Mouse (Mus musculus) kidney, embryonic 16.5 days (tissue): ENCODE data around the gene Emc10. TPM values are rescaled to one million over a fixed set of nuclear protein-coding genes. Genes with fewer than 3 reads are reported as not detected.

ENCODE experiments used
- ATAC-seq: fragments of 200-750 bp; cut with Nextera tagmentation; 2 replicates; pipeline ENCODE4 v1.8.0; 2017; ENCODE audit warnings: moderate TSS enrichment; ENCODE audit not compliant: low FRiP score, low TSS enrichment
- H3K27ac ChIP-seq: fragments of 300-500 bp; sonication (generic); 2 replicates; pipeline ENCODE4 v1.5.1; 2014; ENCODE audit warnings: low read length
- H3K27me3 ChIP-seq: fragments of 300-500 bp; sonication (generic); 2 replicates; pipeline ENCODE4 v1.6.1; 2014; ENCODE audit warnings: low read length, control low read depth, mixed read lengths; ENCODE audit not compliant: insufficient read depth
- H3K36me3 ChIP-seq: fragments of 300-500 bp; sonication (generic); 2 replicates; pipeline ENCODE4 v1.6.1; 2014; ENCODE audit warnings: low read length, control low read depth, mixed read lengths; ENCODE audit not compliant: insufficient read depth
- H3K4me1 ChIP-seq: fragments of 300-500 bp; sonication (generic); 2 replicates; pipeline ENCODE4 v1.6.1; 2014; ENCODE audit warnings: low read length, control low read depth, mixed read lengths; ENCODE audit not compliant: insufficient read depth
- H3K4me2 ChIP-seq: fragments of 300-500 bp; sonication (generic); replicated peaks from 2 replicates; pipeline ENCODE4 v1.6.1; 2014; ENCODE audit warnings: low read depth, low read length
- H3K4me3 ChIP-seq: fragments of 300-500 bp; sonication (generic); 2 replicates; pipeline ENCODE4 v1.5.1; 2014; ENCODE audit warnings: mild to moderate bottlenecking, low read length
- H3K9ac ChIP-seq: fragments of 300-500 bp; sonication (generic); replicated peaks from 2 replicates; pipeline ENCODE4 v1.6.1; 2014; ENCODE audit warnings: low read length
- H3K9me3 ChIP-seq: fragments of 300-500 bp; sonication (generic); 2 replicates; pipeline ENCODE4 v1.6.1; 2016; ENCODE audit warnings: low read length, control low read depth
- WGBS: fragments of 180-500 bp; shearing (Covaris S2); extraction: QIAGEN DNeasy Blood & Tissue Kit; methylation state at CpG from one replicate; pipeline ENCODE4 v1.1.7; 2014; 5-methylcytosine and 5-hydroxymethylcytosine counted together
- polyA plus RNA-seq: library from polyadenylated mRNA; unstranded; fragments of >200 nt; fragmentation: Nextera tagmentation; extraction: Ambion mirVana; gene quantifications from 2 replicates; pipeline ENCODE4 v1.2.1, GENCODE M21; 2015

Emc10 gene
- polyA plus RNA-seq, 1 experiment from 2014 or later, result 117 TPM

DNA sequence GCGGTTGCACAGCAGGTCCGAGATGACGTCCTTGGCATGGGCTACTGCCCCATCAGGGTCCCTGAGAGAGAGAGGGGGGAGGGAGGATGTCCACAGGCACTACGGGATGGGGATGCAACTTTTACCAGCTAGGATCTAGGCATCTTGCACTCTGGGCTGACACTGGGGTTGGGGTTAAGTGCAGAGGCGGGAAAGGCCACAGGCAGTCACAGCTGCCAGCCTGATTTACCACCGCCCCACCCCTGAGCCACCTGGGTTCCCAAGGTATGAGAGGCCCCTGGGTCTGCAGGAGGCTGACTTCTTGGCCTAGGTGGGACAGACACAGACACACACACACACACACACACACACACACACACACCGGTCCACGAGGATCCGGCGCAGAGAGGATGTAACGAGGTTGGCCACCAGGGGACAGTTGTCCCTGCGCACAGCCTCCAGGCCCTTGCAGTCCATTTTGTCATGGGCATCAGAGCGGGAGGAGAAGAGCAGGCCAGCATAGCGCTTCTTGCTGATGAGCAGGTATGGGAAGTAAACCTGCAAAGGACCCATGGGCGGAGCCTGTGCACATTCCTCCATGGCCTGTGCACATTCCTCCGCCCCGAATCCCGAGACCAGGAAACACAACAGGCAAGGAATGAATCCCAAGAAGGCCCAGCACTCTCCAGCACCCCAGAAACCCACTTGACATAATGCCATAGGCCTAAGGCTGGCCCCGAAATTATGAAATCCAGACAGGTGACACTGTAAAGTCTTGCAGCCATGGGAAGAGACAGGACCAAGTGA, 38.5 kb upstream of the Emc10 start:
- no peaks in the 10 kb centered on the region for H3K4me1 ChIP-seq
- peaks cover 61% of the 10 kb centered on the region for H3K36me3 ChIP-seq
- no peaks in the 10 kb centered on the region for H3K9me3 ChIP-seq
- no peak overlapping the region for H3K4me2 ChIP-seq
- 81% methylated on average over 19 of the region's 19 CpGs for WGBS
- H3K27me3 ChIP-seq, result no peaks in the 10 kb centered on the region
- H3K9ac ChIP-seq, result no peak overlapping the region
- no peak for ATAC-seq
- no peak overlapping the region for H3K27ac ChIP-seq
- H3K4me3 ChIP-seq, result no peak overlapping the region

GRCm38 (mm10) chr7:44534242-44534641, 37.9 kb upstream of the Emc10 start:
- Histone ChIP-seq H3K27ac (no peak overlapping the region), H3K27me3 (no peaks in the 10 kb centered on the region), H3K4me1 (no peaks in the 10 kb centered on the region), H3K9me3 (no peaks in the 10 kb centered on the region), H3K9ac (no peak overlapping the region), H3K4me2 (no peak overlapping the region), H3K36me3 (peaks cover 55% of the 10 kb centered on the region), H3K4me3 (no peak overlapping the region)
- WGBS, result 87% methylated on average over 13 of the region's 13 CpGs
- ATAC-seq, result no peak

- no peak overlapping the region for H3K4me2 ChIP-seq
- H3K9ac ChIP-seq, result no peak overlapping the region
- no peak overlapping the region for H3K4me3 ChIP-seq
- no peak overlapping the region for H3K27ac ChIP-seq
- H3K9me3 ChIP-seq, result no peaks in the 10 kb centered on the region
- whole genome bisulfite sequencing, result 75% methylated on average over 12 of the region's 12 CpGs
- H3K36me3 ChIP-seq, result peaks cover 49% of the 10 kb centered on the region
- no peaks in the 10 kb centered on the region for H3K27me3 ChIP-seq
- ATAC-seq, result no peak
- no peaks in the 10 kb centered on the region for H3K4me1 ChIP-seq
Measured at GRCm38 (mm10) chr7:44533746-44534045, 37.4 kb upstream of the Emc10 start.

- Histone ChIP-seq H3K27me3 (no peaks in the 10 kb centered on the region), H3K27ac (no peak overlapping the region), H3K4me2 (no peak overlapping the region), H3K9ac (no peak overlapping the region), H3K4me3 (no peak overlapping the region), H3K36me3 (peaks cover 44% of the 10 kb centered on the region), H3K4me1 (no peaks in the 10 kb centered on the region), H3K9me3 (no peaks in the 10 kb centered on the region)
- ATAC-seq, result no peak
- WGBS, result 78% methylated on average over 29 of the region's 29 CpGs
Measured at GRCm38 (mm10) chr7:44532918-44533745, 36.8 kb upstream of the Emc10 start.

DNA sequence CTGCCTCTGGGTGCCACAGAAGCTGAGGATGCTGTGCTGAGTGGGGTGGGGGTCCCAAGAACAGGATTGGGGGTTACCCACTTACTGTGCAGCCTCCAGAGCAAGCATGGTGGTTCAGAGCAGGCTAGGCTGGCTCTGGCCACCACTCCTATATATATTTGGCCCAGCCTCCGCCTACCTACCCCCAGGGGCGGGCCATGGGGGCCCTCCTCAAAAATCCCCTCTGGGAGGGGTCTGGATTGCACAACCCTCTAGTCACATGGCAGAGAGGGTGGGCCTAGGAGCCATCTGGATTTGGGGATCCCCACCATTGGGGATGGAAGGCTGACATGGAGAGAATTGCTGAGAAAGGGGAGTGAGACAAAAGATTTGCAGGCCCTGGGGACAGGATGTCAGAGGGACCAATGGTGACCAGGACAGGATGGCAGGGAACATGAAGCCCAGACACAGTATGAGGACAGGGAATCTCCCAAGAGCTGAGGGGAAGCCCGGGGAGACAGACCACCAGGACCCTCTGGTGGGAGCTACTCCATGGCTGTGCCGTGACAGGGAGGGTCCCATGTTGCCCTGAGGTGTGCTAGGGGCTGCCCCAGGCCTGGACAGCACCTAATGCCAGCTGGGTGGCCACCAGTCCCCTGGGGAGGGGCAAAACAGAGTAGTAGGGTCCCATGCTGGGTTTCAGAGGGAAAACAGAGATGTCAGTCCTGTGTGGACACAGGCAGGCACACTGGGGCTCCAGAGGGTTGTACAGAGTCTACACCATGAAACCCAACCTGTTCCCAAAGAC, 35.8 kb upstream of the Emc10 start, which contains the start of gene Spib:
Gene Spib, minus strand, starts transcription at position 126 of the 787 bp plus-strand sequence.
- Histone ChIP-seq H3K36me3 (peaks cover 34% of the 10 kb centered on the region), H3K9ac (no peak within 1 kb of the TSS), H3K4me2 (no peak within 1 kb of the TSS), H3K27me3 (no peaks in the 10 kb centered on the region), H3K9me3 (no peaks in the 10 kb centered on the region), H3K27ac (no peak within 1 kb of the TSS), H3K4me1 (0 out of 2 replicates have a peak, but pooled peaks cover 4% of the 10 kb centered on the region), H3K4me3 (no peak within 1 kb of the TSS)
- 85% methylated on average over 4 of the region's 4 CpGs for WGBS
- no peak for ATAC-seq

- Histone ChIP-seq H3K9me3 (no peaks in the 10 kb centered on the region), H3K27me3 (no peaks in the 10 kb centered on the region), H3K4me3 (no peak overlapping the region), H3K36me3 (peaks cover 25% of the 10 kb centered on the region), H3K27ac (no peak overlapping the region), H3K9ac (no peak overlapping the region), H3K4me2 (no peak overlapping the region), H3K4me1 (0 out of 2 replicates have a peak, but pooled peaks cover 4% of the 10 kb centered on the region)
- no peak for ATAC-seq
- WGBS, result 46% methylated on average over 5 of the region's 5 CpGs
Measured at GRCm38 (mm10) chr7:44531207-44531606, 34.9 kb upstream of the Emc10 start.

DNA sequence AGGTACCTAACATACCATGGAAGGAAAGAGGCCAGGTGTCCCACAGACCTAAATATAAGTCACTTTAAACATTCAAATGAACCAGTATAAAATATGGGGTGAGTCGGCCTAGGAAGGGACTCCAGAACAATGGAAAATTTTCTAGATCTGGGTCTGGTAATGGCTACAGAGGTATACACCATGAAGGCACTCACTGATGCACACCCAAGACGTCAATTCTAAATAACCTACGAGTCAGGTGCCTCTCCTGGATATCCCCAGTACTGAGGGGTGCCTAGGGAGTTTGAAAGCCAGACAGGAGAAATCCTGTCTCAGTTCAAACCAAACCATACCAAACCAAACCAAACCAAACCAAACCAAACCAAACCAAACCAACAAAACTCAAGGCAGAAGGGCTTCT, 34.2 kb upstream of the Emc10 start:
- Histone ChIP-seq H3K9ac (no peak overlapping the region), H3K4me1 (0 out of 2 replicates have a peak, but pooled peaks cover 6% of the 10 kb centered on the region), H3K27ac (no peak overlapping the region), H3K36me3 (peaks cover 18% of the 10 kb centered on the region), H3K4me2 (no peak overlapping the region), H3K4me3 (no peak overlapping the region), H3K9me3 (no peaks in the 10 kb centered on the region), H3K27me3 (no peaks in the 10 kb centered on the region)
- no peak for ATAC-seq
- 80% methylated on average over 3 of the region's 3 CpGs for WGBS

DNA sequence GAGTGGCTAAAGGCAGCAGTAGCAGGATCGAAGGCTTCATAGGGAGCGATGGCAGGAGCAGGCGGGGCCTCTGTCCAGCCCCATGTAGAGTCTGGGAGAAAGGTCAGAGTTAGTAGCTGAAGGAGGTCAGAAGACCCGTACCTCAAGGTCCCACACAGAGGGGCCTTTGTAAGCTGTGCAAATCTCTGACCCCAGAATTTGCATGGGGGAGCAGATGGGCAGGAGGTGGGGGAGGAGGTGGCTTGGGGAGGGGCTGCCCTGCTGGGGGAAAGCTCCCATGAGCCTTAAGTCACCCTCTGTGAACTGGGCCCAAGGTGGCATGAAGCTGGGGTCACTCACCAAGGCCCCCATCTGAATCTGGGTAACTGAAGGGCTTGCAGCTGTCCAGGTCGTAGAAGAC, 33.2 kb upstream of the Emc10 start:
- Histone ChIP-seq H3K4me2 (no peak overlapping the region), H3K27ac (no peak overlapping the region), H3K9me3 (no peaks in the 10 kb centered on the region), H3K4me3 (no peak overlapping the region), H3K27me3 (peaks cover 3% of the 10 kb centered on the region; the same call in 1 of the 2 replicates), H3K36me3 (peaks cover 9% of the 10 kb centered on the region), H3K4me1 (peaks cover 16% of the 10 kb centered on the region; the same call in 1 of the 2 replicates), H3K9ac (no peak overlapping the region)
- WGBS, result 75% methylated on average over 5 of the region's 5 CpGs
- no peak for ATAC-seq

DNA sequence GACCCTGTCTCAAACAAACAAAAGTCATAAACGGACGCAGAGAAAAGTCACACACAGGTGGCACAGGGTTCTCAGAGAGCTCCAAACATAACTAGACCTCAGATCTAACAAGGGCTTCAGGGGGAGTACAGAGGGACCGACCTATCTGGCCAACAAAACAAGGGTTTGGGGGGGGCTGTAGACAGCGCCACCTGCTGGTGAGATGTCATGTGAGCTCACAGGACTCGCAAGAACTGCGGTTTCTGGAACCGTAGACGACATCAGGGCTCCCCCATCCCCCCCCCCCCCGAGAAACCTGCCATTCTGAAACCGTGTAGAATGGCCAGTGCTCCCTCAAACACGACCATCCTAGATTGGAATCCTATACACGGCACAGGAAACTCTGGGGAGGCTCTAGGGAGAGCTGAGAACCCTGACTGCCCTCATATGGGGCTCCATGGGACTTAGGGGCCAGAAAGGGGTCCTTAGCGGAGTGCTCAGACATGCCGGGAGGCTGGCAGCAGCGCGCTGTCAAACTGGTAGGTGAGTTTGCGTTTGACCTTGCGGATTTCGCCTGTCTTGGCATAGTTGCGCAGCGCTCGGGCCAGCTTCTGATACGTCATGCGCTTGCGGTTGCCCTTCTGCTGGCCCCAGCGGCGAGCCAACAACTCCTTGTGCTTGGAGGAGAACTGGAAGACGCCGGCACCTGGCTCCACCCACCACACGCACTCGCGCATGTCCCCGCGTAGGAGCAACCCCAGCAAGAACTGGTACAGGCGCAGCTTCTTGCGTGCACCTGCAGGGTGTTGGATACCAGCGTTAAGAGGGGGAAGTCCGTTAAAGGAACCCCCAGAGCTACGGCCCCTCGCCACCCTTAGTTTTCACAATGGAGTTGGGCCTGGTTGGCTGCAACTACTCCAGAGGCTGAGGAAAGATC, 31.4 kb upstream of the Emc10 start:
- 5% methylated on average over 40 of the region's 40 CpGs for WGBS
- H3K4me1 ChIP-seq, result peaks cover 16% of the 10 kb centered on the region; the same call in 1 of the 2 replicates
- H3K9me3 ChIP-seq, result no peaks in the 10 kb centered on the region
- H3K27me3 ChIP-seq, result peaks cover 18% of the 10 kb centered on the region; the same call in 1 of the 2 replicates
- peak overlapping the region; percentile 74 for H3K4me2 ChIP-seq
- ATAC-seq, result peak; percentile 44; the same call in 1 of the 2 replicates
- peak overlapping the region; percentile 66 for H3K9ac ChIP-seq
- H3K27ac ChIP-seq, result 0 out of 2 replicates have a peak overlapping the region, but pooled peaks have one; percentile 21
- peak overlapping the region; percentile 42 for H3K4me3 ChIP-seq
- H3K36me3 ChIP-seq, result no peaks in the 10 kb centered on the region
